Mouse (Mus musculus) CH12.LX (cell line): ENCODE measurements at regions not wholly inside any gene's neighbourhood (a gene's known extent, or its start where the extent isn't known, plus 50 kb on each side); places are given as distances from the start of the nearest gene placed in this dataset.

ENCODE experiments used
- DNase-seq: peaks from one replicate; pipeline ENCODE4 v3.0.0-alpha.2; 2013; ENCODE audit errors: extremely low read depth
- H3K27ac ChIP-seq: 2 replicates; pipeline ENCODE4 v1.5.1; 2012; ENCODE audit warnings: low read depth, mild to moderate bottlenecking, control low read depth, moderate library complexity; ENCODE audit not compliant: insufficient read depth
- H3K27me3 ChIP-seq: replicated peaks from 2 replicates; pipeline ENCODE3; 2012; ENCODE audit warnings: inconsistent platforms
- H3K36me3 ChIP-seq, 2 experiments: replicated peaks in 1 of 2; 2 replicates each; pipeline versions ENCODE3 to v1.6.1; 2012; ENCODE audit warnings: inconsistent platforms in 1 of 2, low read length in 1 of 2, mild to moderate bottlenecking in 1 of 2, mixed read lengths in 1 of 2, moderate library complexity in 1 of 2; ENCODE audit not compliant: control insufficient read depth in 1 of 2, insufficient read depth in 1 of 2
- H3K4me1 ChIP-seq, 2 experiments: 2 replicates each; pipeline ENCODE4 v1.6.1; 2012; ENCODE audit warnings: inconsistent platforms in 1 of 2, moderate library complexity in 1 of 2; ENCODE audit not compliant: insufficient read depth in 2 of 2, control insufficient read depth in 1 of 2
- H3K4me2 ChIP-seq: 2 replicates; pipeline ENCODE4 v1.6.1; 2012; ENCODE audit warnings: low read depth, mild to moderate bottlenecking, control low read depth; ENCODE audit not compliant: poor library complexity, insufficient read depth, severe bottlenecking
- H3K4me3 ChIP-seq, 3 experiments: fragments of 150-350 bp in 1 of 3; sonication (generic) in 1 of 3; replicated peaks in 1 of 3; 2 replicates each; pipeline versions ENCODE3 to v1.5.1; 2011 to 2012; ENCODE audit warnings: low read depth in 2 of 3, low read length in 2 of 3, mild to moderate bottlenecking in 2 of 3, moderate library complexity in 2 of 3, control low read depth in 1 of 3, improper control_type of control experiment in 1 of 3, inconsistent platforms in 1 of 3, mixed read lengths in 1 of 3; ENCODE audit not compliant: poor library complexity in 1 of 3
- H3K79me2 ChIP-seq: replicated peaks from 2 replicates; pipeline ENCODE4 v1.6.1; 2012; ENCODE audit warnings: mild to moderate bottlenecking, moderate library complexity; ENCODE audit not compliant: control insufficient read depth, poor library complexity, insufficient read depth, severe bottlenecking; ENCODE audit errors: extremely low read depth
- H3K9ac ChIP-seq: 2 replicates; pipeline ENCODE4 v1.6.1; 2012; ENCODE audit warnings: low read depth, mild to moderate bottlenecking, control low read depth, moderate library complexity; ENCODE audit not compliant: insufficient read depth
- H3K9me3 ChIP-seq: replicated peaks from 2 replicates; pipeline ENCODE3; 2012; ENCODE audit warnings: low read length, inconsistent platforms, mixed read lengths
- BHLHE40 ChIP-seq: IDR thresholded peaks from 2 replicates; pipeline ENCODE4 v1.6.1; 2011; ENCODE audit warnings: mild to moderate bottlenecking, low read depth, low read length, improper control_type of control experiment
- CHD1 ChIP-seq: IDR thresholded peaks from 2 replicates; pipeline ENCODE4 v1.6.1; 2012; ENCODE audit warnings: low read depth, low read length, improper control_type of control experiment, inconsistent platforms
- CHD2 ChIP-seq: IDR thresholded peaks from 2 replicates; pipeline ENCODE4 v1.6.1; 2011; ENCODE audit warnings: low read length, improper control_type of control experiment
- E2F4 ChIP-seq: IDR thresholded peaks from 2 replicates; pipeline ENCODE4 v1.6.1; 2011; ENCODE audit warnings: low read depth, low read length, improper control_type of control experiment; ENCODE audit not compliant: insufficient replicate concordance
- ETS1 ChIP-seq: conservative IDR thresholded peaks from 2 replicates; pipeline ENCODE4 v1.6.1; 2012; ENCODE audit warnings: low read depth, mild to moderate bottlenecking, inconsistent platforms, low read length, improper control_type of control experiment, moderate library complexity
- GABPA ChIP-seq: IDR thresholded peaks from 2 replicates; pipeline ENCODE4 v1.6.1; 2012; ENCODE audit warnings: low read depth, low read length, improper control_type of control experiment, inconsistent platforms; ENCODE audit not compliant: insufficient replicate concordance
- HCFC1 ChIP-seq: IDR thresholded peaks from 2 replicates; pipeline ENCODE4 v1.6.1; 2012; ENCODE audit warnings: low read depth, mild to moderate bottlenecking, inconsistent platforms, low read length, improper control_type of control experiment
- IRF4 ChIP-seq: IDR thresholded peaks from 2 replicates; pipeline ENCODE4 v1.6.1; 2014; ENCODE audit warnings: low read depth, mild to moderate bottlenecking, inconsistent platforms, low read length, improper control_type of control experiment
- JUN ChIP-seq: IDR thresholded peaks from 2 replicates; pipeline ENCODE4 v1.6.1; 2011; ENCODE audit warnings: low read depth, mild to moderate bottlenecking, low read length, improper control_type of control experiment, moderate library complexity; ENCODE audit not compliant: insufficient read depth
- MAFK ChIP-seq: IDR thresholded peaks from 2 replicates; pipeline ENCODE4 v1.6.1; 2011; ENCODE audit warnings: low read length, improper control_type of control experiment; ENCODE audit not compliant: insufficient replicate concordance
- MEF2A ChIP-seq: IDR thresholded peaks from 2 replicates; pipeline ENCODE4 v1.6.1; 2014; ENCODE audit warnings: low read depth, mild to moderate bottlenecking, inconsistent platforms, low read length, improper control_type of control experiment, borderline replicate concordance
- NRF1 ChIP-seq: IDR thresholded peaks from 2 replicates; pipeline ENCODE4 v1.6.1; 2014; ENCODE audit warnings: low read depth, mild to moderate bottlenecking, inconsistent platforms, low read length, improper control_type of control experiment, moderate library complexity
- POLR2A ChIP-seq: IDR thresholded peaks from 2 replicates; pipeline ENCODE4 v1.6.1; 2011; ENCODE audit warnings: low read depth, mild to moderate bottlenecking, improper control_type of control experiment, low read length
- POLR2AphosphoS2 ChIP-seq: IDR thresholded peaks from 2 replicates; pipeline ENCODE4 v1.6.1; 2011; ENCODE audit warnings: low read depth, low read length, improper control_type of control experiment
- RAD21 ChIP-seq: IDR thresholded peaks from 2 replicates; pipeline ENCODE4 v1.6.1; 2011; ENCODE audit warnings: low read depth, mild to moderate bottlenecking, low read length, improper control_type of control experiment, moderate library complexity
- SIN3A ChIP-seq: IDR thresholded peaks from 2 replicates; pipeline ENCODE4 v1.6.1; 2012; ENCODE audit warnings: low read length, improper control_type of control experiment, inconsistent platforms
- TCF12 ChIP-seq: IDR thresholded peaks from 2 replicates; pipeline ENCODE4 v1.6.1; 2014; ENCODE audit warnings: low read depth, mild to moderate bottlenecking, inconsistent platforms, low read length, improper control_type of control experiment
- UBTF ChIP-seq: IDR thresholded peaks from 2 replicates; pipeline ENCODE4 v1.6.1; 2012; ENCODE audit warnings: low read depth, mild to moderate bottlenecking, inconsistent platforms, low read length, improper control_type of control experiment, moderate library complexity
- USF1 ChIP-seq: IDR thresholded peaks from 2 replicates; pipeline ENCODE4 v1.6.1; 2014; ENCODE audit warnings: low read depth, mild to moderate bottlenecking, inconsistent platforms, low read length, improper control_type of control experiment
- USF2 ChIP-seq: conservative IDR thresholded peaks from 2 replicates; pipeline ENCODE4 v1.6.1; 2011; ENCODE audit warnings: low read depth, low read length, improper control_type of control experiment
- ZC3H11A ChIP-seq: IDR thresholded peaks from 2 replicates; pipeline ENCODE4 v1.6.1; 2012; ENCODE audit warnings: low read depth, mild to moderate bottlenecking, inconsistent platforms, low read length, improper control_type of control experiment
- ZKSCAN1 ChIP-seq: IDR thresholded peaks from 2 replicates; pipeline ENCODE4 v1.6.1; 2012; ENCODE audit warnings: low read depth, inconsistent platforms, low read length, improper control_type of control experiment, borderline replicate concordance
- dilution Hi-C: fragments of 300-500 bp; cut with MboI; formaldehyde crosslinking; loops from 2 replicates; pipeline ENCODE4 v1.14.3; 2020; ENCODE audit warnings: low sequenced_read_pairs; ENCODE audit not compliant: extremely low pct_unique_long_range_greater_than_20kb, extremely low pct_ligation_motif_present
- in situ Hi-C: fragments of 300-500 bp; cut with MboI; formaldehyde crosslinking; loops from 3 replicates; pipeline ENCODE4 v1.14.3; 2019; ENCODE audit warnings: low sequenced_read_pairs, low pct_ligation_motif_present, low pct_unique_long_range_greater_than_20kb, mixed read lengths

DNA sequence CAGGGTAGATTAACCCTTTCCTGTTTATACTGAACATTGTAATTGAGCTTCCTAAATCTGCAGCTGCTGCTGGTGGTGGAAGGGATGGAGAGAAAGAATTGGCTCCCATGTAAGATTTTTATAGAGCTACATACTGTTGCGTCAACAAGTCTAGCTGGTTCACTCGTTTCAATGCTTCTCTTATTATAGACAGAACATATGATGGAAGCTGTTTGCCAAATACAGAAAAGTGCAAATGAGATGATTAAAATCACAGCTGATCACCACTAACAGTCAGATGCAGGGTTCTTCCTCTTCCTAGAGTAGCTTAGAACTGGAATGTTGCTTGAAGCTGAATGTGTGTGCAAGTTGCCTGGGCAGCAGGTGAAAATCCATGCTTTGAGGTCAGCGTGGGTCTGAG lies 152.8 kb downstream of the Ackr3 start:
- no peak overlapping the region for H3K4me3 ChIP-seq
- in situ Hi-C loops (loop anchor here (25.0 kb wide), 1 partner anchor 231 kb away; no protein-coding TSS in a partner anchor), dilution Hi-C loops (no loop called here)
- H3K27me3 ChIP-seq: no peaks in the 10 kb centered on the region
- no peaks in the 10 kb centered on the region for H3K36me3 ChIP-seq
- no peaks in the 10 kb centered on the region for H3K9me3 ChIP-seq
- DNase-seq: no peak
- no peak for TF ChIP-seq SIN3A
- no peak for TF ChIP-seq USF2
- TF ChIP-seq HCFC1: no peak
- no peak for TF ChIP-seq POLR2AphosphoS2
- no peak for TF ChIP-seq TCF12
- no peak for TF ChIP-seq ZC3H11A
- TF ChIP-seq UBTF: no peak
- no peak for TF ChIP-seq MEF2A
- no peak for TF ChIP-seq BHLHE40
- no peak for TF ChIP-seq CHD2
- no peak for TF ChIP-seq JUN
- no peak for TF ChIP-seq IRF4
- TF ChIP-seq ZKSCAN1: no peak
- no peak for TF ChIP-seq ETS1
- TF ChIP-seq NRF1: no peak
- TF ChIP-seq POLR2A: no peak
- no peak for TF ChIP-seq RAD21
- no peak for TF ChIP-seq CHD1
- TF ChIP-seq MAFK: no peak
- TF ChIP-seq GABPA: no peak
- H3K27ac ChIP-seq: no peak overlapping the region
- H3K79me2 ChIP-seq: no peaks in the 10 kb centered on the region
- H3K4me1 ChIP-seq: peaks cover 0 to 6% of the 10 kb centered on the region in 2 experiments; a peak in 2 of 4 replicates
- H3K4me2 ChIP-seq: no peak overlapping the region
- no peak overlapping the region for H3K9ac ChIP-seq

GRCm38 (mm10) chr1:90357391-90357790 lies 153.6 kb downstream of the Ackr3 start:
- Histone ChIP-seq H3K4me1 (peaks cover 0 to 6% of the 10 kb centered on the region in 2 experiments; a peak in 2 of 4 replicates), H3K27me3 (no peaks in the 10 kb centered on the region), H3K36me3 (no peaks in the 10 kb centered on the region), H3K4me3 (no peak overlapping the region), H3K9ac (no peak overlapping the region), H3K79me2 (no peaks in the 10 kb centered on the region), H3K27ac (no peak overlapping the region), H3K9me3 (no peaks in the 10 kb centered on the region), H3K4me2 (no peak overlapping the region)
- dilution Hi-C loops: no loop called here
- no peak for DNase-seq
- TF ChIP-seq TCF12 (no peak), E2F4 (no peak), MAFK (no peak), USF1 (no peak), ZC3H11A (no peak)
- in situ Hi-C loops: loop anchor here (25.0 kb wide), 1 partner anchor 230 kb away; no protein-coding TSS in a partner anchor
